Mouse (Mus musculus) liver, embryonic 11.5 days (tissue): ENCODE measurements around the gene Gcnt2. TPM values are rescaled to one million over a fixed set of nuclear protein-coding genes. Genes with fewer than 3 reads are reported as not detected.
"Not testable (repeated sequence)": the region's sequence is repeated elsewhere in the genome, so short reads cannot be mapped to it uniquely, and the experiment has no call there.

ENCODE experiments used
- ATAC-seq: fragments of 200-750 bp; cut with Nextera tagmentation; replicated peaks from 2 replicates; pipeline ENCODE4 v1.8.0; 2017; ENCODE audit warnings: moderate number of reproducible peaks, mild to moderate bottlenecking, moderate TSS enrichment, moderate library complexity; ENCODE audit not compliant: low FRiP score
- DNase-seq: peaks from one replicate; pipeline ENCODE4 v3.0.0-alpha.2; 2017; ENCODE audit warnings: low spot score
- H3K27ac ChIP-seq: fragments of 300-500 bp; sonication (generic); 2 replicates; pipeline ENCODE4 v1.5.1; 2014; ENCODE audit warnings: mild to moderate bottlenecking, low read depth, low read length, control low read depth
- H3K27me3 ChIP-seq: fragments of 300-500 bp; sonication (generic); replicated peaks from 2 replicates; pipeline ENCODE4 v1.6.1; 2014; ENCODE audit warnings: low read length, mixed read lengths; ENCODE audit not compliant: control insufficient read depth, insufficient read depth
- H3K36me3 ChIP-seq: fragments of 300-500 bp; sonication (generic); 2 replicates; pipeline ENCODE4 v1.6.1; 2014; ENCODE audit warnings: mild to moderate bottlenecking, low read length, moderate library complexity, mixed read lengths; ENCODE audit not compliant: control insufficient read depth, insufficient read depth
- H3K4me1 ChIP-seq: fragments of 300-500 bp; sonication (generic); replicated peaks from 2 replicates; pipeline ENCODE4 v1.6.1; 2014; ENCODE audit warnings: low read length, mixed read lengths; ENCODE audit not compliant: control insufficient read depth, insufficient read depth
- H3K4me2 ChIP-seq: fragments of 300-500 bp; sonication (generic); 2 replicates; pipeline ENCODE4 v1.6.1; 2014; ENCODE audit warnings: mild to moderate bottlenecking, control low read depth, moderate library complexity
- H3K4me3 ChIP-seq: fragments of 300-500 bp; sonication (generic); 2 replicates; pipeline ENCODE4 v1.5.1; 2014; ENCODE audit warnings: low read depth, low read length, control low read depth
- H3K9ac ChIP-seq: fragments of 300-500 bp; sonication (generic); 2 replicates; pipeline ENCODE4 v1.6.1; 2014; ENCODE audit warnings: low read depth, low read length, control low read depth
- H3K9me3 ChIP-seq: fragments of 300-500 bp; sonication (generic); 2 replicates; pipeline ENCODE4 v1.6.1; 2016; ENCODE audit warnings: low read length, inconsistent platforms, mixed read lengths; ENCODE audit not compliant: control insufficient read depth
- WGBS: fragments of 180-500 bp; shearing (Covaris S2); extraction: QIAGEN DNeasy Blood & Tissue Kit; methylation state at CpG from one replicate; pipeline ENCODE4 v1.1.7; 2014; 5-methylcytosine and 5-hydroxymethylcytosine counted together
- polyA plus RNA-seq: library from polyadenylated mRNA; unstranded; fragments of >200 nt; fragmentation: Nextera tagmentation; extraction: Ambion mirVana; gene quantifications from 2 replicates; pipeline ENCODE4 v1.2.1, GENCODE M21; 2014

Gcnt2 gene
- polyA plus RNA-seq, 1 experiment from 2014 or later, result 2.1 TPM

DNA sequence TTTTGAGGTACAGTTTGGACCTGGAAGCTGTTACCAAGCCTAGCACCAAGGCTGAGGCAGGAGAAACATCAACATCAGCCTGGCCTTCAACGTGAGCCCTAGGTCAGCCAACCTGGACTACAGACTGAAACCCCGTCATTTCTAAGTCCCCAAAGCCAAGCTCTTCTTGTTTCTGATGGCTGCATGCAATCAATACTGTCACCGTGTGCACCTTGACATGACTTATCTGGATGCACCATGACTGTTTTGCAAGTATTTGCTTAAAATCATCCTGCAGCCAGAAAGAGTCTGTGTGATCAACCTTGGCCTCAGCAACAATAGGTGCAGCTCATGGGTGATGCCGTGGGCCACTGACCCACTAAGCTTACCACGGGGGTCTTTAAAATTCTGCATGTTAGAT is 23.1 kb downstream of the Gcnt2 start:
- no peak overlapping the region for H3K4me3 ChIP-seq
- H3K4me2 ChIP-seq, result no peak overlapping the region
- no peak overlapping the region for H3K9ac ChIP-seq
- H3K4me1 ChIP-seq, result peaks cover under 1% of the 10 kb centered on the region; the same call in 1 of the 2 replicates
- WGBS, result 71% methylated on average over 5 of the region's 5 CpGs
- H3K36me3 ChIP-seq, result no peaks in the 10 kb centered on the region
- no peak for ATAC-seq
- no peak for DNase-seq
- H3K27ac ChIP-seq, result no peak overlapping the region
- H3K9me3 ChIP-seq, result no peaks in the 10 kb centered on the region
- peaks cover 9% of the 10 kb centered on the region for H3K27me3 ChIP-seq

DNA sequence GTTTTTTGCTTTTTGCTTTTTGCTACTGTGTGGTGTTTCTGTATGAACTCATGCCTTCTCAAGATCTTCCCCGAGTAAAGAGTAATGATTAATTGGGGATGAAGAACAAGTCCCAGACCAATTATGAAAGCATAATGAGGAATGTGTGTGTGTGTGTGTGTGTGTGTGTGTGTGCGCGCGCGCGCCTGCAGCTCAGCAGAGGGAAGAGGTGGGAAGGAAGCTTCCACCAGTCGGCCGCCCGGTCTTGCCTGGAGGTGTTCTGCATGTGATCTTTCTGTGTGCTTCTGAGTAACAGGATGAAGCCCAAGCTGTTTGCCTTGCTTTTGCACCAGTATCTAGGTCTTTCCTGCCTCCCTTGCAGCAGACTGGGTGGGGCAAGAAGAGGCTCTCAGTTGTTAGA is 24.3 kb downstream of the Gcnt2 start:
- no peak for ATAC-seq
- WGBS, result 75% methylated on average over 9 of the region's 9 CpGs
- no peak overlapping the region for H3K27ac ChIP-seq
- DNase-seq, result no peak
- H3K9ac ChIP-seq, result no peak overlapping the region
- H3K27me3 ChIP-seq, result peaks cover 14% of the 10 kb centered on the region
- no peak overlapping the region for H3K4me3 ChIP-seq
- no peak overlapping the region for H3K4me2 ChIP-seq
- H3K4me1 ChIP-seq, result peaks cover 3% of the 10 kb centered on the region; the same call in 1 of the 2 replicates
- H3K36me3 ChIP-seq, result no peaks in the 10 kb centered on the region
- no peaks in the 10 kb centered on the region for H3K9me3 ChIP-seq

DNA sequence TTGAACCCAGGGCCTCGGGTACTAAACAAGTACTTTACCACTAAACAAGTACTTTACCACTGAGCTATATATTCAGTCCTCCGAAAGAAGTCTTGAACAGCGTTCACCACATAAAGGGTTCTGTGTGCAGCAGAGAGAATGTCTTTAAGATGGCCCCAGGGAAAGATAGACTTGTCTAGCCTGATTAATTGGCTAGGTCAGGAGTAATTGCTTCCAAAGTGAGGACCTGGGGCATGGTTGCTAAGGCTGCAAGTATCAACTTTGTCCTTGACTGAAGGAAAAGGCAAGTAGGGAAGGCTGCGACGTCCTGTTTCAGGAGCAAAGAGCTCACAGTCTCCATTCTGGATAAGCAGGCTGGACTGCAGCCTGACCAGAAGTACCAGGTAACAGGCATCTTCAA is 25.3 kb downstream of the Gcnt2 start:
- Histone ChIP-seq H3K4me2 (no peak overlapping the region), H3K4me3 (no peak overlapping the region), H3K9me3 (no peaks in the 10 kb centered on the region), H3K27me3 (peaks cover 14% of the 10 kb centered on the region), H3K4me1 (peaks cover 3% of the 10 kb centered on the region; the same call in 1 of the 2 replicates), H3K27ac (no peak overlapping the region), H3K36me3 (no peaks in the 10 kb centered on the region), H3K9ac (no peak overlapping the region)
- ATAC-seq, result no peak
- 81% methylated on average over 5 of the region's 5 CpGs for WGBS
- DNase-seq, result no peak

DNA sequence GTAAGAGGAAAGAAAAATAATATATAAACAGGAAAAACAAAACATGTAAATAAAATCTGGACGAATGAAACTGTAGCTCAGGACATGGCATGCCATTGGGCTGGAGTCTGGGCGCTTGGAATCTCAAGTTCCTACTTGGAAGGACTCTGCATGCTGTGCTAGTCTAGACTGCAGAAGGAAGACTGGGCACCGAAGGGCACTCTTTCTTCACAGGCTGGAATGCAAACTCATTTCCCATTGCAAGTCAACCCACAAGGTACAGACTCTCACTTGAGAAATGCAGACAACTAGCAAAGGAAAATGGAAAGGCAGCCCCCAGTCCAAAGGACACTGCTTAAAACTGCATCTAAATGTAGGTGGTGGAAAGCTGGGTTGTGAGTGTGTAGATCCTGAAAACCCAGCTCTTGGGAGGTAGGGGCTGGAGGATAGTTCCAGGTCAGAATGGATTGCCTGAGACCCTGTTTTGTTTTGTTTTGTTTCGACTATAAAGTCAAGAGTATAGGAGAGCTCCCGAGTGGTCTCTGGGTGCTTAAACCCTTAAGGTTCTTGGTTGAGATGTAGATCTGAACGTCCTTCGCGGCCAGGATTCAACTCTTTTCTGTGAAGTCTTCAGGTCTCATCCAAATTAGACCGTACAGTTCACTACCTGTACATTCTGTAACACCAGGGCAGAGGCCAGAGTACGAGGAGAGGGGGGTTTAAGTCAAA is 26.5 kb downstream of the Gcnt2 start:
- Histone ChIP-seq H3K4me3 (peak overlapping the region; percentile 25; the same call in 1 of the 2 replicates), H3K9ac (peak overlapping the region; percentile 3; the same call in 1 of the 2 replicates)
- WGBS, result 43% methylated on average over 10 of the region's 10 CpGs

DNA sequence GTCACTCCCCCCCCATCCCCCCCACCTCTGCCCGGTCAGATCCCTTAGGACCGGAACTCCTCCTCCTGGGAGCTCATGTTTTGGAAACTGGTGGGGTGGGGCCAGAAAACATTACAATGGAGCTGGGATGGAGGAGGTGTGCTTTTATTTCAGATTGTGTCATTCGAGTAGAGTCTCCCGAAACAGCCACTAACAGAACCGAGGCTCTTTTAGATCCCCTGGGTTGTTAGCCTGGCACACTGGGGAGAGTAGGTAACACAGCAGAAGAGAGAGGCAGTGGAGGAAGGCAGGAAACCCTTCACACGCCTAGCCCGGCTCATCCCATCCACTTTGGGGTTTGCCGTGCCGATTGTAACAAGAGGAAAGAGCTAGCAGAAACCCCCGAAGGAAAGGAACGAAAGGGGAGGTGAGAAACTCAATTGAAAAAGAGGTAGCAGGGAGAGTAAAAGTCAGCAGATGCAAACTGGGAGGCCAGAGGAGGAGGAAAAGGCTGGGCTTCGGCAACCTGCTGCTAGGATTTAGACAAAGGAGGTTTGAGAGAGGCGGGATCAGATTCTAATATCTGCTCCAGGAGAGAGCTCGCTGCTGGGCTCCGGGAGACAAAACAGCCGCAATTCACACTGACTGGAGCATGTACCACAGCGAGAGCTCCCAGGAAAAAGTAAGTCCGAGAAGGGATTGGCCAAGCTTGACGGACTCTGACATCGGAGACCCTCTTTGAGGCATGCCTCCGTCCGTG is 27.3 kb downstream of the Gcnt2 start:
- H3K4me3 ChIP-seq, result peak overlapping the region; percentile 25
- WGBS, result 5% methylated on average over 22 of the region's 22 CpGs
- ATAC-seq (no peak), DNase-seq (peak; percentile 38)
- H3K27me3 ChIP-seq, result peaks cover 14% of the 10 kb centered on the region
- H3K4me2 ChIP-seq, result peak overlapping the region; percentile 66
- H3K4me1 ChIP-seq, result peaks cover 3% of the 10 kb centered on the region; the same call in 1 of the 2 replicates
- H3K27ac ChIP-seq, result no peak overlapping the region
- H3K36me3 ChIP-seq, result no peaks in the 10 kb centered on the region
- H3K9me3 ChIP-seq, result no peaks in the 10 kb centered on the region
- peak overlapping the region; percentile 3; the same call in 1 of the 2 replicates for H3K9ac ChIP-seq

More for the DNA sequence above, 26.5 kb downstream of the Gcnt2 start:
- Histone ChIP-seq H3K27ac (no peak overlapping the region), H3K9me3 (no peaks in the 10 kb centered on the region), H3K4me2 (peak overlapping the region; percentile 66), H3K4me1 (peaks cover 3% of the 10 kb centered on the region; the same call in 1 of the 2 replicates), H3K36me3 (no peaks in the 10 kb centered on the region), H3K27me3 (peaks cover 14% of the 10 kb centered on the region)
- no peak for DNase-seq
- ATAC-seq, result no peak

DNA sequence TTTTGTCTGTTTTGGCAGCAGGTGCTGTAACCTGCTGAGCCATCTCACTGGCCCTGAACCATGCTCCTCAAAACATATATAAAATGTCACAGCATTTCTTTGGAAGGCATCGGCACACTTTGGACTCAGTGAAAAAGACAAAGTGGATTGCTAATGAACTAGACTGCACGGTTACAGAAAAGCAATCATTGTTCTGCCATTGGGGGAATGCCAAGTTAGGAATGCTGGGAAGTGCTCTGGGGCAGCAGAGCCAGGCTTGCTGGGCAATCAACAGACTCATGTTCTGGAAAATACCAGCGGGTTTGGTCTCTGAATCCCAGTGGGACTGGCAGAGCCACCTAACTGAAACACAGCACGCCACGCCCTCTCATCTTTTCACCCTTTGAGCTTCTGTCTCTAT is 31.0 kb downstream of the Gcnt2 start:
- WGBS, result 85% methylated on average over 5 of the region's 5 CpGs
- H3K36me3 ChIP-seq, result no peaks in the 10 kb centered on the region
- H3K4me3 ChIP-seq, result no peak overlapping the region
- H3K27ac ChIP-seq, result no peak overlapping the region
- H3K27me3 ChIP-seq, result peaks cover 14% of the 10 kb centered on the region
- ATAC-seq (no peak), DNase-seq (no peak)
- H3K9ac ChIP-seq, result no peak overlapping the region
- H3K9me3 ChIP-seq, result no peaks in the 10 kb centered on the region
- H3K4me2 ChIP-seq, result no peak overlapping the region
- H3K4me1 ChIP-seq, result peaks cover 3% of the 10 kb centered on the region; the same call in 1 of the 2 replicates

DNA sequence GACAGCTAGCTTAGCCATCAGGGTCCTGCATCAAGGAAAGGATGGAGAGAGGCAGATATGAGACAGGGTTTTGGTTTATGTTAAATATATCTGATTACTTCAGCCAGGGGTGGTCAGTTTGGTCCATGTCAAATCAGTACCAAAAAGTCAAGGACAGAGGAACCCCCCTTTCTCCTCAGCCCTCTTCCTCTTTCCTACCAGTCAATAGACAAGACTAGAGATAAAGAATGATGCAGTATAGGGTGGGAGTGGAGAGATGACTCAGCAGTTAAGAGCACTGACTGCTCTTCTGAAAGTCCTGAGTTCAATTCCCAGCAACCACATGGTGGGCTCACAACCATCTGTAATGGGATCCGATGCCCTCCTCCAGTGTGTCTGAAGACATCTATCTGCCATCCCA is 31.8 kb downstream of the Gcnt2 start:
- not testable (repeated sequence) for DNase-seq, H3K9me3 ChIP-seq, H3K27ac ChIP-seq, H3K4me3 ChIP-seq, H3K4me2 ChIP-seq, H3K9ac ChIP-seq, H3K4me1 ChIP-seq, H3K36me3 ChIP-seq, ATAC-seq
- H3K27me3 ChIP-seq, result peaks cover 14% of the 10 kb centered on the region
- 79% methylated on average over 1 of the region's 1 CpGs for WGBS

DNA sequence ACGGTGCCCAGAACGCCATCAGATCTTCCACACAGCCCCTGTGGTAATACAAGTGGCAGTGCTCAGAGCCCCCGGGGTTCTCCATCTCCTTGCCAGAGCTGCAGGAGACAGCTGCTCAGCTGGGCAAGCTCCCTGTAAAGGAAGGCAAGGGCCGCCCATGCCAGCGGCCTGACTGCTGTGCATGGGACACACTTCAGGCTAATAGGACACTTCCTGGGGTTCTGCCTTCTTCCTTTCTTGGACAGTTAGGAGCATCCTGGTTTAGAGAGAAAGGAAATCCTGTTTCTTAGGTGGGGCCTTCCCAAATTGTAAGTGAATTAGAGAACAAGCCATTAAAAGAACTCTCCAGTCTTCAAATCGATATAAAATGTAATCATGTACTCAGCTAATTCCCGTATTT is 32.5 kb downstream of the Gcnt2 start:
- WGBS, result 74% methylated on average over 7 of the region's 7 CpGs
- no peak overlapping the region for H3K4me2 ChIP-seq
- no peak for ATAC-seq
- no peaks in the 10 kb centered on the region for H3K9me3 ChIP-seq
- no peak overlapping the region for H3K27ac ChIP-seq
- no peak overlapping the region for H3K9ac ChIP-seq
- H3K4me1 ChIP-seq, result peaks cover 3% of the 10 kb centered on the region; the same call in 1 of the 2 replicates
- no peak overlapping the region for H3K4me3 ChIP-seq
- peaks cover 9% of the 10 kb centered on the region for H3K27me3 ChIP-seq
- no peaks in the 10 kb centered on the region for H3K36me3 ChIP-seq
- DNase-seq, result no peak
